Mouse (Mus musculus): ENCODE data around the gene Ascl5. TPM values are rescaled to one million over a fixed set of nuclear protein-coding genes. Genes with fewer than 3 reads are reported as not detected.

The Ascl5 gene
- polyA plus RNA-seq, 1 experiment from 2014 or later, result not detected

GRCm38 (mm10) chr1:136089368-136090165, 39.0 kb downstream of the Ascl5 start:
- WGBS, result 80% methylated on average over 9 of the region's 9 CpGs
- ATAC-seq (ENCODE audit: low FRiP score) (no peak), DNase-seq (ENCODE audit: low spot score, missing footprints) (no peak)
- H3K9me3 ChIP-seq (ENCODE audit: control insufficient read depth, low read length), result no peaks in the 10 kb centered on the region
- H3K27me3 ChIP-seq (ENCODE audit: control insufficient read depth, insufficient read depth, low read length), result no peaks in the 10 kb centered on the region
- no peak overlapping the region for H3K27ac ChIP-seq (ENCODE audit: low read depth, low read length)
- no peak overlapping the region for H3K4me3 ChIP-seq (ENCODE audit: low read depth, low read length)
- H3K36me3 ChIP-seq (ENCODE audit: control insufficient read depth, insufficient read depth, low read length), result no peaks in the 10 kb centered on the region
- H3K4me2 ChIP-seq, result no peak overlapping the region
- H3K9ac ChIP-seq (ENCODE audit: low read length), result no peak overlapping the region
- H3K4me1 ChIP-seq (ENCODE audit: control insufficient read depth, insufficient read depth, low read length), result no peaks in the 10 kb centered on the region

DNA sequence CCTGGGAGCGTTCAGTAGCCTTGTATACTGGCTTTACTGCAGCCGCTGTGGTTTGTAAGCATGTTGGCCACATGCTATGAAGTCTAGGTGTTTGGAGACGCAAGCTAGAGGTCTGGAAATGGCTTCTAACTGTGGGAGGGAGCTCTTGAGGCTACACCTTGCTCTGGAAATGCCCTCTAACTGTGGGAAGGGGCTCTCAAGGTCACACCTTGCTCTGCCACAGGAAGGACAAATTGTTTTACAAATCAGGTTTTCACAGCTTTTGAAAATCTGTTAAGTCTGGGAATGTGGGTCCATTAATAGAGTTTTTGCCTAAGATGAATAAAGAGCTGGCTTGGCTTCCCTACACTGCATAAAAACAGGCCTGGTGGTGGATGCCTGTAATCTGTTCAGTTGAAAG, 43.1 kb downstream of the Ascl5 start:
- Histone ChIP-seq H3K4me2 (no peak overlapping the region), H3K9me3 (ENCODE audit: control insufficient read depth, low read length) (no peaks in the 10 kb centered on the region), H3K4me3 (ENCODE audit: low read depth, low read length) (no peak overlapping the region), H3K36me3 (ENCODE audit: control insufficient read depth, insufficient read depth, low read length) (no peaks in the 10 kb centered on the region), H3K27ac (ENCODE audit: low read depth, low read length) (no peak overlapping the region), H3K4me1 (ENCODE audit: control insufficient read depth, insufficient read depth, low read length) (no peaks in the 10 kb centered on the region), H3K9ac (ENCODE audit: low read length) (no peak overlapping the region), H3K27me3 (ENCODE audit: control insufficient read depth, insufficient read depth, low read length) (no peaks in the 10 kb centered on the region)
- 73% methylated on average over 3 of the region's 3 CpGs for WGBS
- no peak for DNase-seq (ENCODE audit: low spot score, missing footprints)
- no peak for ATAC-seq (ENCODE audit: low FRiP score)

DNA sequence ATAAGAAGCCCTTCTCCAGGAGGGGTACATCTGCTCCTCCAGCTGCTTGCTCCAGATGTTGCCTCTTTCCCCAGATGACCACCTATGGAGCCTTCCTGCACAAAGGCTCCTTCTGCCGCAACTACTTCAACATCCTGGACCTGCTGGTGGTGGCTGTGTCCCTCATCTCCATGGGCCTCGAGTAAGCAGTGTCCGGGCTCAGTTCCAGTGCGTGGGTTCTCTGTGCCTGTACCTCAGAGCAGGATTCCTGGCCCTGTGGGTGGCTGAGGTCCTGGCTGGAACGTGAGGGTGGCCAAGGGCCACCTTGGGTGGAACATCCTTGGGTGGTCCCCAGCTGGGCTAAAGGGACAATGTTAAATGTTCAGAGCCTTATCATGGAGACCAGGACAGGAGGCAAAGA, 44.2 kb downstream of the Ascl5 start:
- Histone ChIP-seq H3K9ac (ENCODE audit: low read length) (no peak overlapping the region), H3K4me1 (ENCODE audit: control insufficient read depth, insufficient read depth, low read length) (no peaks in the 10 kb centered on the region), H3K27me3 (ENCODE audit: control insufficient read depth, insufficient read depth, low read length) (no peaks in the 10 kb centered on the region), H3K27ac (ENCODE audit: low read depth, low read length) (no peak overlapping the region), H3K4me2 (no peak overlapping the region), H3K4me3 (ENCODE audit: low read depth, low read length) (no peak overlapping the region), H3K9me3 (ENCODE audit: control insufficient read depth, low read length) (no peaks in the 10 kb centered on the region), H3K36me3 (ENCODE audit: control insufficient read depth, insufficient read depth, low read length) (no peaks in the 10 kb centered on the region)
- ATAC-seq (ENCODE audit: low FRiP score) (no peak), DNase-seq (ENCODE audit: low spot score, missing footprints) (no peak)
- 74% methylated on average over 5 of the region's 5 CpGs for WGBS

Other genes starting within 250 kb of the Ascl5 start
- 0.36 and 0.37 TPM in 2 replicates for gene Lad1, start 232.2 kb upstream of the Ascl5 start, polyA plus RNA-seq (2014; fragmentation: Nextera tagmentation; extraction: Ambion mirVana)
- gene Tnnt2, start 214.4 kb upstream of the Ascl5 start, polyA plus RNA-seq (2014; fragmentation: Nextera tagmentation; extraction: Ambion mirVana), result 0.82 and 0.92 TPM in 2 replicates
- gene Pkp1, start 131.6 kb upstream of the Ascl5 start, polyA plus RNA-seq (2014; fragmentation: Nextera tagmentation; extraction: Ambion mirVana), result 0.04 and 0.11 TPM in 2 replicates
- 0.04 TPM in 1 of 2 replicates, not detected in the other for gene Igfn1, start 44.5 kb upstream of the Ascl5 start, polyA plus RNA-seq (2014; fragmentation: Nextera tagmentation; extraction: Ambion mirVana)
- 58.8 and 60.9 TPM in 2 replicates for gene Tmem9, start 42.7 kb upstream of the Ascl5 start, polyA plus RNA-seq (2014; fragmentation: Nextera tagmentation; extraction: Ambion mirVana)
- gene Cacna1s, start 1.9 kb downstream of the Ascl5 start, polyA plus RNA-seq (2014; fragmentation: Nextera tagmentation; extraction: Ambion mirVana), result 0.06 and 0.23 TPM in 2 replicates
- gene Kif21b, start 80.6 kb downstream of the Ascl5 start, polyA plus RNA-seq (2014; fragmentation: Nextera tagmentation; extraction: Ambion mirVana), result 11.9 and 12.9 TPM in 2 replicates
- gene Mroh3, start 162.0 kb downstream of the Ascl5 start, polyA plus RNA-seq (2014; fragmentation: Nextera tagmentation; extraction: Ambion mirVana), result 0.73 and 0.75 TPM in 2 replicates
- gene Inava, start 183.5 kb downstream of the Ascl5 start, polyA plus RNA-seq (2014; fragmentation: Nextera tagmentation; extraction: Ambion mirVana), result 10.8 and 12.7 TPM in 2 replicates
- gene Gpr25, start 210.1 kb downstream of the Ascl5 start, polyA plus RNA-seq (2014; fragmentation: Nextera tagmentation; extraction: Ambion mirVana), result not detected in 2 replicates